Mouse (Mus musculus): ENCODE measurements around the gene Chd1. TPM values are rescaled to one million over a fixed set of nuclear protein-coding genes. Genes with fewer than 3 reads are reported as not detected.

Gene Chd1
- 1 to 10 TPM in 1 of 2 experiments, under 1 TPM in 1; 0.49 to 2.2 TPM for polyA plus RNA-seq (2012; fragmentation: generic; extraction: Trizol)

GRCm38 (mm10) chr17:15704475-15705300 lies at the start of gene Chd1:
Gene Chd1 (plus strand): TSS chr17:15704967.

Other genes starting within 250 kb of the Chd1 start
- 100 to 1,000 TPM; 276 to 334 TPM for gene Psmb1, start 205.2 kb upstream of the Chd1 start, polyA plus RNA-seq (2012; fragmentation: generic; extraction: Trizol)
- gene Tbp, start 205.1 kb upstream of the Chd1 start, polyA plus RNA-seq (2012; fragmentation: generic; extraction: Trizol): 10 to 100 TPM in 1 of 2 experiments, 1 to 10 TPM in 1; 5.0 to 15.2 TPM
- 10 to 100 TPM; 46.3 to 61.6 TPM for gene Pdcd2, start 177.7 kb upstream of the Chd1 start, polyA plus RNA-seq (2012; fragmentation: generic; extraction: Trizol)
- under 1 TPM; 0.07 to 0.86 TPM for gene Prdm9, start 140.6 kb upstream of the Chd1 start, polyA plus RNA-seq (2012; fragmentation: generic; extraction: Trizol)
- gene Rgmb, start 126.1 kb downstream of the Chd1 start, polyA plus RNA-seq (2012; fragmentation: generic; extraction: Trizol): 10 to 100 TPM in 1 of 2 experiments, 1 to 10 TPM in 1; 1.6 to 18.0 TPM

Measured in C3H10T1/2 (cell line).